Mouse (Mus musculus) kidney, adult 2 months (tissue): ENCODE data around the gene Timmdc1. TPM values are rescaled to one million over a fixed set of nuclear protein-coding genes. Genes with fewer than 3 reads are reported as not detected.

ENCODE experiments used
- DNase-seq: peaks from one replicate; pipeline ENCODE4 v3.0.0; 2021
- H3K27ac ChIP-seq: fragments of 200-500 bp; 2 replicates; pipeline ENCODE4 v1.5.1; 2012; ENCODE audit warnings: low read depth, low read length, control low read depth, inconsistent platforms; ENCODE audit not compliant: insufficient read depth
- H3K27me3 ChIP-seq: fragments of 200-500 bp; replicated peaks from 2 replicates; pipeline ENCODE4 v1.6.1; 2012; ENCODE audit warnings: mild to moderate bottlenecking, moderate library complexity, low read length, inconsistent platforms; ENCODE audit not compliant: control insufficient read depth, insufficient read depth
- H3K36me3 ChIP-seq: fragments of 200-500 bp; 2 replicates; pipeline ENCODE4 v1.6.1; 2012; ENCODE audit warnings: mild to moderate bottlenecking, moderate library complexity, low read length, inconsistent platforms; ENCODE audit not compliant: control insufficient read depth, insufficient read depth
- H3K4me1 ChIP-seq: fragments of 200-500 bp; 2 replicates; pipeline ENCODE4 v1.6.1; 2011; ENCODE audit warnings: low read length; ENCODE audit not compliant: control insufficient read depth, insufficient read depth
- H3K4me3 ChIP-seq: fragments of 200-500 bp; 2 replicates; pipeline ENCODE4 v1.5.1; 2011; ENCODE audit warnings: mild to moderate bottlenecking, low read depth, low read length, control low read depth; ENCODE audit not compliant: insufficient read depth
- CTCF ChIP-seq: fragments of 200-500 bp; conservative IDR thresholded peaks from 2 replicates; pipeline ENCODE4 v1.5.1; 2011; ENCODE audit warnings: low read depth, mild to moderate bottlenecking, control low read depth, low read length, moderate library complexity, mixed read lengths; ENCODE audit not compliant: insufficient read depth, insufficient read length
- POLR2A ChIP-seq: fragments of 200-500 bp; IDR thresholded peaks from one replicate; pipeline ENCODE4 v1.6.1; 2011; ENCODE audit warnings: low read depth, low read length, control low read depth
- WGBS: fragments of 180-500 bp; shearing (Covaris S2); methylation state at CpG from one replicate; pipeline ENCODE4 v1.1.7; 2018; 5-methylcytosine and 5-hydroxymethylcytosine counted together
- polyA plus RNA-seq: library from polyadenylated mRNA; depleted of rRNA; stranded (reverse); fragments of >200 nt; gene quantifications from 2 replicates; pipeline ENCODE4 v1.2.3, GENCODE M21; 2012; rRNA removed

Gene Timmdc1
- polyA plus RNA-seq: 15.4 and 16.5 TPM in 2 replicates

- Histone ChIP-seq H3K36me3 (no peaks in the 10 kb centered on the region; the same call in 1 of the 2 replicates), H3K27me3 (no peaks in the 10 kb centered on the region), H3K27ac (peak within 1 kb of the TSS; percentile 86), H3K4me3 (peak within 1 kb of the TSS; percentile 77), H3K4me1 (peaks cover 7% of the 10 kb centered on the region)
- TF ChIP-seq POLR2A (peak; percentile 41), CTCF (no peak)
- DNase-seq: peak; percentile 98
- under 1% methylated on average over 73 of the region's 73 CpGs for WGBS
Measured at GRCm38 (mm10) chr16:38522129-38523084, at the start of gene Timmdc1. Gene Timmdc1, minus strand, starts transcription at chr16:38522663.

- TF ChIP-seq POLR2A: no peak
- no peaks in the 10 kb centered on the region for H3K27me3 ChIP-seq
- no peak overlapping the region for H3K27ac ChIP-seq
- no peaks in the 10 kb centered on the region for H3K4me1 ChIP-seq
- WGBS: 91% methylated on average over 3 of the region's 3 CpGs
- peaks cover 4% of the 10 kb centered on the region; the same call in 1 of the 2 replicates for H3K36me3 ChIP-seq
- DNase-seq: no peak
- H3K4me3 ChIP-seq: no peak overlapping the region
Measured at GRCm38 (mm10) chr16:38571481-38571880, 49.0 kb upstream of the Timmdc1 start.

- Histone ChIP-seq H3K4me1 (no peaks in the 10 kb centered on the region), H3K4me3 (no peak overlapping the region), H3K27ac (no peak overlapping the region), H3K36me3 (peaks cover 2% of the 10 kb centered on the region; the same call in 1 of the 2 replicates), H3K27me3 (no peaks in the 10 kb centered on the region)
- no peak for TF ChIP-seq CTCF
- TF ChIP-seq POLR2A: no peak
- WGBS: 96% methylated on average over 5 of the region's 5 CpGs
- no peak for DNase-seq
Measured at GRCm38 (mm10) chr16:38568192-38568591, 45.7 kb upstream of the Timmdc1 start.

GRCm38 (mm10) chr16:38563516-38563915 lies 41.1 kb upstream of the Timmdc1 start:
- no peak overlapping the region for H3K27ac ChIP-seq

GRCm38 (mm10) chr16:38562968-38563327 lies 40.5 kb upstream of the Timmdc1 start:
- no peaks in the 10 kb centered on the region for H3K27me3 ChIP-seq
- WGBS: under 1% methylated on average over 25 of the region's 25 CpGs

More at GRCm38 (mm10) chr16:38563516-38563915, 41.1 kb upstream of the Timmdc1 start:
- no peaks in the 10 kb centered on the region for H3K27me3 ChIP-seq
- peaks cover 2% of the 10 kb centered on the region; the same call in 1 of the 2 replicates for H3K36me3 ChIP-seq
- DNase-seq: no peak
- 0 out of 2 replicates have a peak, but pooled peaks cover 4% of the 10 kb centered on the region for H3K4me1 ChIP-seq
- TF ChIP-seq CTCF: no peak
- H3K4me3 ChIP-seq: peak overlapping the region; percentile 77; the same call in 1 of the 2 replicates
- 14% methylated on average over 10 of the region's 10 CpGs for WGBS

GRCm38 (mm10) chr16:38562131-38562967 lies 39.9 kb upstream of the Timmdc1 start:
- WGBS: 7% methylated on average over 37 of the region's 37 CpGs
- peak overlapping the region; percentile 77 for H3K4me3 ChIP-seq
- H3K4me1 ChIP-seq: 0 out of 2 replicates have a peak, but pooled peaks cover 4% of the 10 kb centered on the region
- peak overlapping the region; percentile 76 for H3K27ac ChIP-seq
- TF ChIP-seq CTCF (no peak), POLR2A (peak; percentile 91)
- no peaks in the 10 kb centered on the region; the same call in 1 of the 2 replicates for H3K36me3 ChIP-seq
- DNase-seq: peak; percentile 96
- no peaks in the 10 kb centered on the region for H3K27me3 ChIP-seq

More at GRCm38 (mm10) chr16:38562968-38563327, 40.5 kb upstream of the Timmdc1 start:
- H3K4me3 ChIP-seq: peak overlapping the region; percentile 77
- H3K36me3 ChIP-seq: peaks cover 2% of the 10 kb centered on the region; the same call in 1 of the 2 replicates
- TF ChIP-seq CTCF: no peak
- TF ChIP-seq POLR2A: no peak
- no peak overlapping the region; the same call in 1 of the 2 replicates for H3K27ac ChIP-seq
- no peak for DNase-seq
- 0 out of 2 replicates have a peak, but pooled peaks cover 4% of the 10 kb centered on the region for H3K4me1 ChIP-seq
